Mouse (Mus musculus) CH12.LX (cell line): ENCODE data around the gene Tmprss15. TPM values are rescaled to one million over a fixed set of nuclear protein-coding genes. Genes with fewer than 3 reads are reported as not detected.

Experiments
- DNase-seq: peaks from one replicate; pipeline ENCODE4 v3.0.0-alpha.2; 2013; ENCODE audit errors: extremely low read depth
- H3K27ac ChIP-seq: 2 replicates; pipeline ENCODE4 v1.5.1; 2012; ENCODE audit warnings: low read depth, mild to moderate bottlenecking, control low read depth, moderate library complexity; ENCODE audit not compliant: insufficient read depth
- H3K27me3 ChIP-seq: replicated peaks from 2 replicates; pipeline ENCODE3; 2012; ENCODE audit warnings: inconsistent platforms
- H3K36me3 ChIP-seq, 2 experiments: replicated peaks in 1 of 2; 2 replicates each; pipeline versions ENCODE3 to v1.6.1; 2012; ENCODE audit warnings: inconsistent platforms in 1 of 2, low read length in 1 of 2, mild to moderate bottlenecking in 1 of 2, mixed read lengths in 1 of 2, moderate library complexity in 1 of 2; ENCODE audit not compliant: control insufficient read depth in 1 of 2, insufficient read depth in 1 of 2
- H3K4me1 ChIP-seq, 2 experiments: 2 replicates each; pipeline ENCODE4 v1.6.1; 2012; ENCODE audit warnings: inconsistent platforms in 1 of 2, moderate library complexity in 1 of 2; ENCODE audit not compliant: insufficient read depth in 2 of 2, control insufficient read depth in 1 of 2
- H3K4me2 ChIP-seq: 2 replicates; pipeline ENCODE4 v1.6.1; 2012; ENCODE audit warnings: low read depth, mild to moderate bottlenecking, control low read depth; ENCODE audit not compliant: poor library complexity, insufficient read depth, severe bottlenecking
- H3K4me3 ChIP-seq, 3 experiments: fragments of 150-350 bp in 1 of 3; sonication (generic) in 1 of 3; replicated peaks in 1 of 3; 2 replicates each; pipeline versions ENCODE3 to v1.5.1; 2011 to 2012; ENCODE audit warnings: low read depth in 2 of 3, low read length in 2 of 3, mild to moderate bottlenecking in 2 of 3, moderate library complexity in 2 of 3, control low read depth in 1 of 3, improper control_type of control experiment in 1 of 3, inconsistent platforms in 1 of 3, mixed read lengths in 1 of 3; ENCODE audit not compliant: poor library complexity in 1 of 3
- H3K79me2 ChIP-seq: replicated peaks from 2 replicates; pipeline ENCODE4 v1.6.1; 2012; ENCODE audit warnings: mild to moderate bottlenecking, moderate library complexity; ENCODE audit not compliant: control insufficient read depth, poor library complexity, insufficient read depth, severe bottlenecking; ENCODE audit errors: extremely low read depth
- H3K9ac ChIP-seq: 2 replicates; pipeline ENCODE4 v1.6.1; 2012; ENCODE audit warnings: low read depth, mild to moderate bottlenecking, control low read depth, moderate library complexity; ENCODE audit not compliant: insufficient read depth
- H3K9me3 ChIP-seq: replicated peaks from 2 replicates; pipeline ENCODE3; 2012; ENCODE audit warnings: low read length, inconsistent platforms, mixed read lengths
- CHD1 ChIP-seq: IDR thresholded peaks from 2 replicates; pipeline ENCODE4 v1.6.1; 2012; ENCODE audit warnings: low read depth, low read length, improper control_type of control experiment, inconsistent platforms
- CTCF ChIP-seq, 2 experiments: IDR thresholded peaks in 1 of 2; conservative IDR thresholded peaks in 1 of 2; 2 replicates each; pipeline ENCODE4 v1.5.1; 2011 to 2012; ENCODE audit warnings: low read depth in 2 of 2, low read length in 2 of 2, improper control_type of control experiment in 1 of 2, inconsistent platforms in 1 of 2, mild to moderate bottlenecking in 1 of 2, moderate library complexity in 1 of 2
- EP300 ChIP-seq: IDR thresholded peaks from 2 replicates; pipeline ENCODE4 v1.6.1; 2011; ENCODE audit warnings: low read length, improper control_type of control experiment
- ETS1 ChIP-seq: conservative IDR thresholded peaks from 2 replicates; pipeline ENCODE4 v1.6.1; 2012; ENCODE audit warnings: low read depth, mild to moderate bottlenecking, inconsistent platforms, low read length, improper control_type of control experiment, moderate library complexity
- HCFC1 ChIP-seq: IDR thresholded peaks from 2 replicates; pipeline ENCODE4 v1.6.1; 2012; ENCODE audit warnings: low read depth, mild to moderate bottlenecking, inconsistent platforms, low read length, improper control_type of control experiment
- JUN ChIP-seq: IDR thresholded peaks from 2 replicates; pipeline ENCODE4 v1.6.1; 2011; ENCODE audit warnings: low read depth, mild to moderate bottlenecking, low read length, improper control_type of control experiment, moderate library complexity; ENCODE audit not compliant: insufficient read depth
- JUND ChIP-seq: conservative IDR thresholded peaks from 2 replicates; pipeline ENCODE4 v1.6.1; 2011; ENCODE audit warnings: low read depth, low read length, improper control_type of control experiment
- KAT2A ChIP-seq: IDR thresholded peaks from 2 replicates; pipeline ENCODE4 v1.6.1; 2012; ENCODE audit warnings: low read length, improper control_type of control experiment, inconsistent platforms; ENCODE audit not compliant: insufficient replicate concordance
- MAZ ChIP-seq: IDR thresholded peaks from 2 replicates; pipeline ENCODE4 v1.6.1; 2012; ENCODE audit warnings: low read depth, mild to moderate bottlenecking, inconsistent platforms, low read length, improper control_type of control experiment, moderate library complexity
- MXI1 ChIP-seq: IDR thresholded peaks from 2 replicates; pipeline ENCODE4 v1.6.1; 2011; ENCODE audit warnings: mild to moderate bottlenecking, low read depth, low read length, improper control_type of control experiment
- NRF1 ChIP-seq: IDR thresholded peaks from 2 replicates; pipeline ENCODE4 v1.6.1; 2014; ENCODE audit warnings: low read depth, mild to moderate bottlenecking, inconsistent platforms, low read length, improper control_type of control experiment, moderate library complexity
- POLR2A ChIP-seq: IDR thresholded peaks from 2 replicates; pipeline ENCODE4 v1.6.1; 2011; ENCODE audit warnings: low read depth, mild to moderate bottlenecking, improper control_type of control experiment, low read length
- TCF12 ChIP-seq: IDR thresholded peaks from 2 replicates; pipeline ENCODE4 v1.6.1; 2014; ENCODE audit warnings: low read depth, mild to moderate bottlenecking, inconsistent platforms, low read length, improper control_type of control experiment
- UBTF ChIP-seq: IDR thresholded peaks from 2 replicates; pipeline ENCODE4 v1.6.1; 2012; ENCODE audit warnings: low read depth, mild to moderate bottlenecking, inconsistent platforms, low read length, improper control_type of control experiment, moderate library complexity
- ZC3H11A ChIP-seq: IDR thresholded peaks from 2 replicates; pipeline ENCODE4 v1.6.1; 2012; ENCODE audit warnings: low read depth, mild to moderate bottlenecking, inconsistent platforms, low read length, improper control_type of control experiment
- ZKSCAN1 ChIP-seq: IDR thresholded peaks from 2 replicates; pipeline ENCODE4 v1.6.1; 2012; ENCODE audit warnings: low read depth, inconsistent platforms, low read length, improper control_type of control experiment, borderline replicate concordance
- ZMIZ1 ChIP-seq: IDR thresholded peaks from 2 replicates; pipeline ENCODE4 v1.6.1; 2012; ENCODE audit warnings: low read depth, mild to moderate bottlenecking, inconsistent platforms, low read length, improper control_type of control experiment
- ZNF384 ChIP-seq: IDR thresholded peaks from 2 replicates; pipeline ENCODE4 v1.6.1; 2012; ENCODE audit warnings: low read depth, low read length, improper control_type of control experiment, inconsistent platforms
- dilution Hi-C: fragments of 300-500 bp; cut with MboI; formaldehyde crosslinking; loops from 2 replicates; pipeline ENCODE4 v1.14.3; 2020; ENCODE audit warnings: low sequenced_read_pairs; ENCODE audit not compliant: extremely low pct_unique_long_range_greater_than_20kb, extremely low pct_ligation_motif_present
- in situ Hi-C: fragments of 300-500 bp; cut with MboI; formaldehyde crosslinking; loops from 3 replicates; pipeline ENCODE4 v1.14.3; 2019; ENCODE audit warnings: low sequenced_read_pairs, low pct_ligation_motif_present, low pct_unique_long_range_greater_than_20kb, mixed read lengths
- polyA plus RNA-seq: library from polyadenylated mRNA; unstranded; fragments of >175 nt; gene quantifications from 2 replicates; pipeline ENCODE4 v1.2.1, GENCODE M21; 2012; ENCODE audit warnings: low read depth; ENCODE audit not compliant: insufficient read length
- total RNA-seq, 2 experiments: library from RNA; depleted of rRNA; stranded (reverse); fragments of 300-350 nt in 1 of 2; fragments of >200 nt in 1 of 2; gene quantifications; 2 replicates each; pipeline ENCODE4 v1.2.3; 2012 to 2014

Tmprss15 gene
- total and polyA plus RNA-seq, 3 experiments: not detected

GRCm38 (mm10) chr16:79001679-79002078 lies 89.2 kb downstream of the Tmprss15 start:
- dilution Hi-C loops (no loop called here), in situ Hi-C loops (no loop called here)
- no peaks in the 10 kb centered on the region for H3K27me3 ChIP-seq
- TF ChIP-seq JUND (no peak), ZC3H11A (no peak), KAT2A (no peak)
- DNase-seq: no peak
- H3K4me2 ChIP-seq: no peak overlapping the region
- no peaks in the 10 kb centered on the region for H3K79me2 ChIP-seq
- H3K9ac ChIP-seq: no peak overlapping the region
- no peak overlapping the region for H3K4me3 ChIP-seq
- no peaks in the 10 kb centered on the region for H3K4me1 ChIP-seq
- H3K36me3 ChIP-seq: no peaks in the 10 kb centered on the region
- no peak overlapping the region for H3K27ac ChIP-seq
- H3K9me3 ChIP-seq: peaks cover 25% of the 10 kb centered on the region

- no peaks in the 10 kb centered on the region for H3K36me3 ChIP-seq
- TF ChIP-seq JUN: no peak
- TF ChIP-seq EP300: no peak
- TF ChIP-seq ETS1: no peak
- TF ChIP-seq ZMIZ1: no peak
- no peak for TF ChIP-seq CHD1
- TF ChIP-seq KAT2A: no peak
- TF ChIP-seq HCFC1: no peak
- no peak for TF ChIP-seq CTCF (conservative IDR thresholded peaks at IDR 0.05 in 1 of 2, IDR thresholded peaks at IDR 0.05 in 1 of 2; ENCODE audit: low read depth in 2 of 2, low read length in 2 of 2)
- TF ChIP-seq ZC3H11A: no peak
- no peak for TF ChIP-seq MXI1
- TF ChIP-seq NRF1: no peak
- TF ChIP-seq ZKSCAN1: no peak
- H3K4me2 ChIP-seq: no peak overlapping the region
- H3K27me3 ChIP-seq: no peaks in the 10 kb centered on the region
- H3K79me2 ChIP-seq: no peaks in the 10 kb centered on the region
- H3K27ac ChIP-seq: no peak overlapping the region
- peaks cover 20% of the 10 kb centered on the region for H3K9me3 ChIP-seq
- no peak overlapping the region for H3K4me3 ChIP-seq
- no peak overlapping the region for H3K9ac ChIP-seq
- DNase-seq: no peak
- in situ Hi-C loops: no loop called here
- dilution Hi-C loops: no loop called here
- H3K4me1 ChIP-seq: no peaks in the 10 kb centered on the region
These were observed 114.5 kb downstream of the Tmprss15 start for GRCm38 (mm10) chr16:78976384-78976783.

GRCm38 (mm10) chr16:78974099-78974498 lies 116.8 kb downstream of the Tmprss15 start:
- Histone ChIP-seq H3K9me3 (peaks cover 21% of the 10 kb centered on the region), H3K4me2 (no peak overlapping the region), H3K36me3 (no peaks in the 10 kb centered on the region), H3K9ac (no peak overlapping the region)
- dilution Hi-C loops (no loop called here), in situ Hi-C loops (no loop called here)
- TF ChIP-seq UBTF: no peak
- no peak for TF ChIP-seq ZKSCAN1
- TF ChIP-seq JUND: no peak
- TF ChIP-seq CTCF (conservative IDR thresholded peaks at IDR 0.05 in 1 of 2, IDR thresholded peaks at IDR 0.05 in 1 of 2; ENCODE audit: low read depth in 2 of 2, low read length in 2 of 2): no peak
- no peak for TF ChIP-seq ZNF384
- TF ChIP-seq HCFC1: no peak
- no peak for TF ChIP-seq EP300
- no peak for TF ChIP-seq POLR2A
- TF ChIP-seq MAZ: no peak
- no peak for TF ChIP-seq TCF12
- no peak for TF ChIP-seq JUN
- TF ChIP-seq, all 38 proteins: peak for 0
- no peak for DNase-seq
- Histone ChIP-seq H3K27ac (no peak overlapping the region), H3K4me1 (no peaks in the 10 kb centered on the region), H3K4me3 (no peak overlapping the region), H3K79me2 (no peaks in the 10 kb centered on the region), H3K27me3 (no peaks in the 10 kb centered on the region)
